Mouse (Mus musculus) Patski (cell line): ENCODE measurements around the gene Slc9b1. TPM values are rescaled to one million over a fixed set of nuclear protein-coding genes. Genes with fewer than 3 reads are reported as not detected.
A peak's percentile ranks its signal among the peaks of the same experiment; 100 is the strongest.

Experiments used
- ATAC-seq: fragments of 100-300 bp; one replicate; pipeline ENCODE4 v1.8.0; 2021
- CTCF ChIA-PET: fragments of 350-600 bp; sonication (Branson Sonifier 250); formaldehyde crosslinking; loops from one replicate; lab custom pipeline; 2022; ENCODE audit warnings: inconsistent platforms; lab: Charles Lee
- POLR2A ChIA-PET: fragments of 350-600 bp; sonication (Branson Sonifier 250); formaldehyde crosslinking; loops from one replicate; lab custom pipeline; 2022; ENCODE audit warnings: antibody characterized with exemption, inconsistent platforms; lab: Charles Lee
- DNase-seq: peaks from one replicate; pipeline ENCODE4 v3.0.0-alpha.2; 2011; ENCODE audit warnings: low read depth, low spot score
- H3K27me3 ChIP-seq: fragments of 371-371 bp; one replicate; pipeline ENCODE4 v1.5.1; 2021
- CTCF ChIP-seq: fragments of 100-300 bp; IDR thresholded peaks from one replicate; pipeline ENCODE4 v1.5.1; 2021
- in situ Hi-C: fragments of 300-500 bp; cut with MboI; formaldehyde crosslinking; loops from 3 replicates; pipeline ENCODE4 v1.11.1; 2018; ENCODE audit warnings: low pct_unique_long_range_greater_than_20kb, mixed read lengths
- polyA plus RNA-seq: library from polyadenylated mRNA; unstranded; gene quantifications from one replicate; pipeline ENCODE4 v1.2.3, GENCODE M21; 2021

Gene Slc9b1
- not detected for polyA plus RNA-seq

DNA sequence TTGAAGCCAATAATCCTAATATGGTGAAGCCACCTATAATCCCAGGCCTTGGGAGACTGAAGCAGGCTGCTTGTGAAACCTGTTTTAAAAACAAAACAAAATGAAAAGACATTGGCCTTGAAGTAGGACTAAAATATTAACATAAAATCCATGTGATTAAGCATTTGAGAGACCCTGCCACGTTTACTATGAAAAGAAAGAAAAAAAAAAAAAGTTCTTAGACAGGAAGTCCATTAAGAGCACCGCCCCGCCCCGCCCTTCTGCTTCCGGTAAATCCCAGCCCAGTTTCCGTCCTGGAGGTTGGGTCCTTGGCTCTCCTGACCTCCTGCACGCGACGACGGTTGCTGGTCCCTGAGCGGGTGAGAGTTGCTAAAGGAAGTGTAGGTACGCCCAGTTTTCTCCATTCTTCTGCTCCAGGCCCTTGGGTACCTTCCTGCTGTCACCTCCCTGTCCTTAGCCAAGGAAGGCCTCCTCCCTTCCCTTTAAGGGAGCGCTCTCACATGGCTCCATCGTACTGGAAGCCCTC lies at the start of gene Slc9b1:
Gene Slc9b1, plus strand, starts transcription at position 291 of the 526 bp plus-strand sequence.
- in situ Hi-C loops: no loop called here
- no peak for ATAC-seq
- no peak for TF ChIP-seq CTCF
- H3K27me3 ChIP-seq: no peaks in the 10 kb centered on the region
- CTCF ChIA-PET: no interaction called here
- no peak for DNase-seq
- POLR2A ChIA-PET: no interaction called here

DNA sequence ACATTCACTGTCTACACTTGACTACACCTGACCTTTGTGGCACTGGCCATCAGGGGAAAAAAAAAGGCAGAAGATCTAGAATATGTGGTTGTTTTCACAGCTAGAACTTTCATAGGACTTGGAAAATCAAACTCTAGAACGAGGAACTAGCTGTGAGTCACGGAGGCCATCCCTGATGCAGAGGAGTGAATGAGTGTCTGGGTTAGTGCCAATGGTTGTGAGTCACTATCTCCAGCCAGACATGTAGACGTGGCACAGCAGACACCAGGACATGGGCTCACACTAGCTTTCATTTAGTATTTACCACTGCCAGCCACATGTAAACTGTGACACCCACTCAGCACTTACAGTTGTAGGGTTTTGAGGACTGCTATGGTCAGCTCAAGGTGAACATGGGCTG lies 49.3 kb upstream of the Slc9b1 start:
- ATAC-seq (peak; percentile 99), DNase-seq (peak; percentile 99)
- POLR2A ChIA-PET: no interaction called here
- CTCF ChIA-PET: interaction anchor here (0.6 to 1.0 kb wide), 5 partner anchors 8 to 76 kb away, joined by 3 to 5 read pairs (median 3); partner anchors contain the start of gene Bdh2
- no peaks in the 10 kb centered on the region for H3K27me3 ChIP-seq
- no peak for TF ChIP-seq CTCF
- in situ Hi-C loops: no loop called here

DNA sequence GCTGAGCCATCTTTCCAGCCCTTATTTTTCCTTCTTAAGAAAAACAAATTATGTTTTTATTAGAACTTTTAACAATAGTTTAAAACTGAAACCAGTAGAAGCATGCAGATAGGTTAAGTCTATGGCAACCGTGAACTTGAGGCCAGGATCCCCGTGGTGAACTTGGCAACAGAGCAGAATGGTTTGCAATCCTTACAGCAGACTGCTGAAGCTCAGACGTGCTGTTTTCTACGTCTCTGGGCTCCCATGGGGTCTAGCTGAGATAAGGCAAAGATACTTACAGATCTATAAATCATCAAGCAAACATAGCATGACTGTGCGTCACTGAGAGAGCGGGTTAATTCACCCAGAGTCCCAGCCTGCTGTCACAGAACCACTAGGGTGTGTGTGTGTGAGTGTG lies 47.7 kb upstream of the Slc9b1 start:
- TF ChIP-seq CTCF: no peak
- ChIA-PET CTCF (interaction anchor here (1.0 to 3.6 kb wide), 2 partner anchors 12 to 13 kb away, joined by 3 to 15 read pairs; no protein-coding TSS in a partner anchor), POLR2A (no interaction called here)
- DNase-seq (no peak), ATAC-seq (no peak)
- no peaks in the 10 kb centered on the region for H3K27me3 ChIP-seq
- in situ Hi-C loops: no loop called here

GRCm38 (mm10) chr3:135304060-135304459 lies 43.8 kb upstream of the Slc9b1 start:
- ChIA-PET POLR2A (interaction anchor here (0.7 kb wide), 1 partner anchor 1128 kb away, joined by 4 read pairs; no protein-coding TSS in a partner anchor), CTCF (interaction anchor here (1.1 to 3.6 kb wide), 4 partner anchors 8 to 101 kb away, joined by 3 to 15 read pairs (median 6); no protein-coding TSS in a partner anchor)
- no peak for TF ChIP-seq CTCF

GRCm38 (mm10) chr3:135304566-135304965 lies 43.3 kb upstream of the Slc9b1 start:
- ATAC-seq: no peak
- no peaks in the 10 kb centered on the region for H3K27me3 ChIP-seq
- POLR2A ChIA-PET: no interaction called here
- no peak for TF ChIP-seq CTCF
- in situ Hi-C loops: no loop called here
- CTCF ChIA-PET: interaction anchor here (0.7 to 1.6 kb wide), 3 partner anchors 13 to 100 kb away, joined by 3 to 4 read pairs (median 3); no protein-coding TSS in a partner anchor
- DNase-seq: no peak

More at GRCm38 (mm10) chr3:135304060-135304459, 43.8 kb upstream of the Slc9b1 start:
- DNase-seq: no peak
- no peaks in the 10 kb centered on the region for H3K27me3 ChIP-seq
- in situ Hi-C loops: no loop called here
- no peak for ATAC-seq

DNA sequence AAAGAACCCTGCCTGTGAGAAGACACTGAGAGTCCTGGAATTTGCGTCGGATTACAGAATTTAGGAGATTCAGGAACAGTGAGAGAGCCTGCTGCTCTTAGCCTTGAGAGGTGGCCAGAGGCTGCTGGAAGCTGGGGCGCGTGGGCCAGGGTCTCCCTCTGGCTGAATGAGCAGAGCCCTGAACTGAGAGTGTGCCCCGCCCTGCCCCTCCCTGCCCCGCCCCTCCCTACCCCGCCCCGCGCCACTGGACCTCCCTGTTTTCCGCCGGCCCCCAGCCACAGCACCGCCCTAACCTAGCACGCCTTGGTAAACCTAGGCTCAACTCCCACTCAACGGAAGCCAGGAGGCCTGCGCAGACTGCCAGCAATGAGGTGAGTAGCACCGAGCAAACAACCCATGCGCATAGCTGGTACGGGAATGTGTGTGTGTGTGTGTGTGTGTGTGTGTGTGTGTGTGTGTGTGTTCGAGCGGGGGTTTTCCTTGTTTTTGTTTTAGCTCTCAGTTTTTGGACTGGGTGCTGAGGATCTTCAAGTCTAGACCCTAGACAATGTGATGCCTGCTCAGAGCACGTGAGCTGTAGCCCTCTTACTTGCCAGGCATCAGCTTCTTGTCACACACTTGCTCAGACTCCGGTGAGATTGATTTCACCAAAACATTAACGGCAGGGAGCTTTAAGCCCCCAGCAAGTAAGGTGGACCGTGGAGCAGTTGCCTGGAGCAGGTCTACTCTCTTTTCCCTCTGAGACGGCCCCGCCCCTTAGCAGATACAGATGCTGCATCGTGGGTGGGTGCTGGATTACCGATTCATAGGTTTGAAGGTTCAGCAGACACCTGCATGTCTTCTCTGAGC lies 40.2 kb upstream of the Slc9b1 start, which contains the start of gene Slc9b2:
Gene Slc9b2, plus strand, starts transcription at position 290 of the 849 bp plus-strand sequence.
- in situ Hi-C loops: no loop called here
- no peak for ATAC-seq
- ChIA-PET POLR2A (interaction anchor here (0.9 kb wide), 1 partner anchor 11 kb away, joined by 3 read pairs; no protein-coding TSS in a partner anchor), CTCF (interaction anchor here (0.9 kb wide), 1 partner anchor 10 kb away, joined by 3 read pairs; no protein-coding TSS in a partner anchor)
- TF ChIP-seq CTCF: no peak
- no peak for DNase-seq
- H3K27me3 ChIP-seq: no peaks in the 10 kb centered on the region

DNA sequence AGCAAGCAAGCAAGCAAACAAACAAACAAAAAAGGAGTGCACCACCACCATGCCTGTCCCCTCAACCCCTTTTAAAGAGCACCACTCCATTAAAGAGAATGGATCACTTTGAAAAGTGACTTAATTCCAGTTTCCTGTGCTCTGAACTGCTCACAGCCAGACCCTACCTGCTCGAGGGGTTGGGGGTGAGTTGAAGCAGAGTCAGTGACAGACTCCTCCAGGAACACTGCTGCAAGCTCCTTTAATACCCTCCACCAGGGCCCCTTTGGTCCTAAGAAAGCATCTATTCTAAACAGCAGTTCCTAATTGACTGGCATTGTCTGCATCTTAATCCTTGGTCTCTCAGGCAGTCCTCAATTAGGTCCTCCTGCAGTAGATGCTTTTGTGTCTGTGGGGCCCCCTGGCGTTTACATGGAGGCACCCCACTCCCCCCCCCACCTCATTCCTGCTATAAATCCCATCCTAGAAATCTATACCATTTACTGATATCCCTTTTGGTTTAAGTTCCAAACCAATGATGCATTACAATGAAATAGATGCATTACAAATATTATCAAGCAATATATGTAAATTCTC lies 34.8 kb upstream of the Slc9b1 start:
- ATAC-seq (no peak), DNase-seq (no peak)
- POLR2A ChIA-PET: no interaction called here
- no peaks in the 10 kb centered on the region for H3K27me3 ChIP-seq
- CTCF ChIA-PET: interaction anchor here (0.6 to 2.8 kb wide), 2 partner anchors 11 to 19 kb away, joined by 3 to 15 read pairs; no protein-coding TSS in a partner anchor
- peak; percentile 33 for TF ChIP-seq CTCF
- in situ Hi-C loops: no loop called here

GRCm38 (mm10) chr3:135313727-135314126 lies 34.1 kb upstream of the Slc9b1 start:
- TF ChIP-seq CTCF: no peak
- H3K27me3 ChIP-seq: no peaks in the 10 kb centered on the region
- POLR2A ChIA-PET: interaction anchor here (0.8 kb wide), 1 partner anchor 61 kb away, joined by 3 read pairs; no protein-coding TSS in a partner anchor
- in situ Hi-C loops: no loop called here
- DNase-seq: no peak
- no peak for ATAC-seq
- CTCF ChIA-PET: interaction anchor here (0.6 to 0.9 kb wide), 2 partner anchors 19 to 23 kb away, joined by 3 read pairs; no protein-coding TSS in a partner anchor

- ATAC-seq (no peak), DNase-seq (no peak)
- no peak for TF ChIP-seq CTCF
- H3K27me3 ChIP-seq: no peaks in the 10 kb centered on the region
- in situ Hi-C loops: no loop called here
- ChIA-PET CTCF (interaction anchor here (0.9 to 1.2 kb wide), 3 partner anchors 12 to 24 kb away, joined by 3 to 4 read pairs (median 3); no protein-coding TSS in a partner anchor), POLR2A (interaction anchor here (0.7 to 0.8 kb wide), 2 partner anchors 62 to 1974 kb away, joined by 3 to 4 read pairs; no protein-coding TSS in a partner anchor)
Observed at GRCm38 (mm10) chr3:135314811-135315210, 33.0 kb upstream of the Slc9b1 start.
